Mouse (Mus musculus) forebrain, embryonic 16.5 days (tissue): ENCODE measurements around the gene Bod1. TPM values are rescaled to one million over a fixed set of nuclear protein-coding genes. Genes with fewer than 3 reads are reported as not detected.

Source experiments
- ATAC-seq: fragments of 200-750 bp; cut with Nextera tagmentation; 2 replicates; pipeline ENCODE4 v1.8.0; 2017; ENCODE audit warnings: mild to moderate bottlenecking, moderate library complexity
- H3K27ac ChIP-seq: fragments of 300-500 bp; sonication (generic); 2 replicates; pipeline ENCODE4 v1.5.1; 2014; ENCODE audit warnings: low read length, control low read depth
- H3K27me3 ChIP-seq: fragments of 300-500 bp; sonication (generic); replicated peaks from 2 replicates; pipeline ENCODE4 v1.6.1; 2014; ENCODE audit warnings: low read length; ENCODE audit not compliant: control insufficient read depth, insufficient read depth
- H3K36me3 ChIP-seq: fragments of 300-500 bp; sonication (generic); 2 replicates; pipeline ENCODE4 v1.6.1; 2014; ENCODE audit not compliant: control insufficient read depth, insufficient read depth
- H3K4me1 ChIP-seq: fragments of 300-500 bp; sonication (generic); replicated peaks from 2 replicates; pipeline ENCODE4 v1.6.1; 2014; ENCODE audit warnings: low read length; ENCODE audit not compliant: control insufficient read depth, insufficient read depth
- H3K4me2 ChIP-seq: fragments of 300-500 bp; sonication (generic); 2 replicates; pipeline ENCODE4 v1.6.1; 2014; ENCODE audit warnings: mild to moderate bottlenecking, low read length, control low read depth
- H3K4me3 ChIP-seq: fragments of 300-500 bp; sonication (generic); replicated peaks from 2 replicates; pipeline ENCODE4 v1.5.1; 2014; ENCODE audit warnings: mild to moderate bottlenecking, low read length, control low read depth
- H3K9ac ChIP-seq: fragments of 300-500 bp; sonication (generic); replicated peaks from 2 replicates; pipeline ENCODE4 v1.6.1; 2014; ENCODE audit warnings: low read depth, low read length, control low read depth
- H3K9me3 ChIP-seq: fragments of 300-500 bp; sonication (generic); 2 replicates; pipeline ENCODE4 v1.6.1; 2016; ENCODE audit warnings: low read length; ENCODE audit not compliant: control insufficient read depth
- WGBS: fragments of 180-500 bp; shearing (Covaris S2); extraction: QIAGEN DNeasy Blood & Tissue Kit; methylation state at CpG from one replicate; pipeline ENCODE4 v1.1.7; 2014; 5-methylcytosine and 5-hydroxymethylcytosine counted together
- polyA plus RNA-seq: library from polyadenylated mRNA; unstranded; fragments of >200 nt; fragmentation: Nextera tagmentation; extraction: Ambion mirVana; gene quantifications from 2 replicates; pipeline ENCODE4 v1.2.1, GENCODE M21; 2015

The Bod1 gene
- polyA plus RNA-seq, 1 experiment from 2014 or later, result 141 TPM

- Histone ChIP-seq H3K4me2 (no peak overlapping the region), H3K9ac (no peak overlapping the region), H3K27me3 (no peaks in the 10 kb centered on the region), H3K4me1 (no peaks in the 10 kb centered on the region), H3K36me3 (no peaks in the 10 kb centered on the region), H3K4me3 (no peak overlapping the region), H3K27ac (no peak overlapping the region), H3K9me3 (no peaks in the 10 kb centered on the region)
- 82% methylated on average over 2 of the region's 2 CpGs for WGBS
- no peak for ATAC-seq
These were observed 50.9 kb downstream of the Bod1 start for GRCm38 (mm10) chr11:31620796-31621195.

GRCm38 (mm10) chr11:31617797-31618196, 53.9 kb downstream of the Bod1 start:
- no peak overlapping the region for H3K9ac ChIP-seq
- H3K27me3 ChIP-seq, result no peaks in the 10 kb centered on the region
- H3K27ac ChIP-seq, result no peak overlapping the region
- WGBS, result 81% methylated on average over 3 of the region's 3 CpGs
- H3K4me2 ChIP-seq, result no peak overlapping the region
- ATAC-seq, result no peak
- H3K4me3 ChIP-seq, result no peak overlapping the region
- no peaks in the 10 kb centered on the region for H3K4me1 ChIP-seq
- no peaks in the 10 kb centered on the region for H3K36me3 ChIP-seq
- H3K9me3 ChIP-seq, result no peaks in the 10 kb centered on the region

- Histone ChIP-seq H3K27ac (no peak overlapping the region), H3K36me3 (no peaks in the 10 kb centered on the region), H3K9ac (no peak overlapping the region), H3K4me3 (no peak overlapping the region), H3K4me2 (no peak overlapping the region), H3K27me3 (no peaks in the 10 kb centered on the region), H3K9me3 (no peaks in the 10 kb centered on the region), H3K4me1 (no peaks in the 10 kb centered on the region)
- no peak for ATAC-seq
- 49% methylated on average over 3 of the region's 3 CpGs for WGBS
These were observed 54.4 kb downstream of the Bod1 start for GRCm38 (mm10) chr11:31617236-31617635.

- no peaks in the 10 kb centered on the region for H3K4me1 ChIP-seq
- WGBS, result 85% methylated on average over 4 of the region's 4 CpGs
- H3K4me2 ChIP-seq, result no peak overlapping the region
- no peak overlapping the region for H3K9ac ChIP-seq
- no peak overlapping the region for H3K27ac ChIP-seq
- H3K36me3 ChIP-seq, result no peaks in the 10 kb centered on the region
- H3K4me3 ChIP-seq, result no peak overlapping the region
- no peaks in the 10 kb centered on the region for H3K27me3 ChIP-seq
- no peaks in the 10 kb centered on the region for H3K9me3 ChIP-seq
- ATAC-seq, result no peak
These were observed 55.0 kb downstream of the Bod1 start for GRCm38 (mm10) chr11:31616722-31617121.

Other genes starting within 250 kb of the Bod1 start
- 20.8 and 21.3 TPM in 2 replicates for gene Cpeb4, start 200.3 kb upstream of the Bod1 start, polyA plus RNA-seq